Mouse (Mus musculus): ENCODE results near the gene Kif23.

DNA sequence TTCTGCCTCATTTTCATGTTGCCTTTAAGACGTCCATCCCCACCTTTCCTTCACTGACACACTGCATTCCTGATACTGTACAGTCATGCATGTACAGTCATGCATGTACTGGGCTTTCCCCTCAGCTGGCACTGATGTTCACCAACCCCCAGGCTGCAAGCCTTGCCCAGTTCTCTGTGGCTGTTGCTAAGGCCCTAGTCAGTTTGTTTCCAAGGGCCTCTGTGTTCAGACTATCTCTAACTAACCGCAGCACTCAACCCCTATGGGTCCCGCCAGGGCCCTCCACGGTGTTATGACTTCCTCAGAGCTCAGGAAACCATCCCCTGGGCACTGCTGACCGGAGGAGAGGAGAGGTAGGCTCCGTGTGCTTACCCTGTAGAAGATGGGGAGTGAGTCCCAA is 16.8 kb upstream of the Kif23 start:
- TF ChIP-seq CTCF (IDR thresholded peaks at IDR 0.05; ENCODE audit: insufficient read depth, low read depth, low read length) (no peak), POLR2A (IDR thresholded peaks at IDR 0.05; ENCODE audit: insufficient read depth, low read depth, low read length) (no peak)
